Mouse (Mus musculus) midbrain, embryonic 13.5 days (tissue): ENCODE results near the gene Trim24. TPM values are rescaled to one million over a fixed set of nuclear protein-coding genes. Genes with fewer than 3 reads are reported as not detected.
"Not testable (repeated sequence)": the region's sequence is repeated elsewhere in the genome, so short reads cannot be mapped to it uniquely, and the experiment has no call there.

Source experiments
- ATAC-seq: fragments of 200-750 bp; cut with Nextera tagmentation; 2 replicates; pipeline ENCODE4 v1.8.0; 2017; ENCODE audit warnings: mild to moderate bottlenecking, moderate TSS enrichment, moderate library complexity
- H3K27ac ChIP-seq: fragments of 300-500 bp; sonication (generic); 2 replicates; pipeline ENCODE4 v1.5.1; 2015; ENCODE audit warnings: inconsistent platforms, mild to moderate bottlenecking, moderate library complexity
- H3K27me3 ChIP-seq: fragments of 300-500 bp; sonication (generic); 2 replicates; pipeline ENCODE4 v1.6.1; 2015; ENCODE audit warnings: mild to moderate bottlenecking, inconsistent platforms
- H3K36me3 ChIP-seq: fragments of 300-500 bp; sonication (generic); 2 replicates; pipeline ENCODE4 v1.6.1; 2015; ENCODE audit warnings: mild to moderate bottlenecking, inconsistent platforms
- H3K4me1 ChIP-seq: fragments of 300-500 bp; sonication (generic); replicated peaks from 2 replicates; pipeline ENCODE4 v1.6.1; 2015; ENCODE audit warnings: inconsistent platforms
- H3K4me2 ChIP-seq: fragments of 300-500 bp; sonication (generic); replicated peaks from 2 replicates; pipeline ENCODE4 v1.6.1; 2015; ENCODE audit warnings: moderate library complexity, mild to moderate bottlenecking, inconsistent platforms
- H3K4me3 ChIP-seq: fragments of 300-500 bp; sonication (generic); replicated peaks from 2 replicates; pipeline ENCODE4 v1.5.1; 2015; ENCODE audit warnings: mild to moderate bottlenecking, inconsistent platforms
- H3K9ac ChIP-seq: fragments of 300-500 bp; sonication (generic); replicated peaks from 2 replicates; pipeline ENCODE4 v1.6.1; 2015; ENCODE audit warnings: mild to moderate bottlenecking, inconsistent platforms
- H3K9me3 ChIP-seq: fragments of 300-500 bp; sonication (generic); 2 replicates; pipeline ENCODE4 v1.6.1; 2016; ENCODE audit warnings: mild to moderate bottlenecking, inconsistent platforms
- WGBS: fragments of 180-500 bp; shearing (Covaris S2); methylation state at CpG from one replicate; pipeline ENCODE4 v1.1.7; 2015; 5-methylcytosine and 5-hydroxymethylcytosine counted together
- polyA plus RNA-seq: library from polyadenylated mRNA; unstranded; fragments of >200 nt; fragmentation: Nextera tagmentation; extraction: Ambion mirVana; gene quantifications from 2 replicates; pipeline ENCODE4 v1.2.1, GENCODE M21; 2015

Gene Trim24
- polyA plus RNA-seq: 28.5 and 30.8 TPM in 2 replicates

DNA sequence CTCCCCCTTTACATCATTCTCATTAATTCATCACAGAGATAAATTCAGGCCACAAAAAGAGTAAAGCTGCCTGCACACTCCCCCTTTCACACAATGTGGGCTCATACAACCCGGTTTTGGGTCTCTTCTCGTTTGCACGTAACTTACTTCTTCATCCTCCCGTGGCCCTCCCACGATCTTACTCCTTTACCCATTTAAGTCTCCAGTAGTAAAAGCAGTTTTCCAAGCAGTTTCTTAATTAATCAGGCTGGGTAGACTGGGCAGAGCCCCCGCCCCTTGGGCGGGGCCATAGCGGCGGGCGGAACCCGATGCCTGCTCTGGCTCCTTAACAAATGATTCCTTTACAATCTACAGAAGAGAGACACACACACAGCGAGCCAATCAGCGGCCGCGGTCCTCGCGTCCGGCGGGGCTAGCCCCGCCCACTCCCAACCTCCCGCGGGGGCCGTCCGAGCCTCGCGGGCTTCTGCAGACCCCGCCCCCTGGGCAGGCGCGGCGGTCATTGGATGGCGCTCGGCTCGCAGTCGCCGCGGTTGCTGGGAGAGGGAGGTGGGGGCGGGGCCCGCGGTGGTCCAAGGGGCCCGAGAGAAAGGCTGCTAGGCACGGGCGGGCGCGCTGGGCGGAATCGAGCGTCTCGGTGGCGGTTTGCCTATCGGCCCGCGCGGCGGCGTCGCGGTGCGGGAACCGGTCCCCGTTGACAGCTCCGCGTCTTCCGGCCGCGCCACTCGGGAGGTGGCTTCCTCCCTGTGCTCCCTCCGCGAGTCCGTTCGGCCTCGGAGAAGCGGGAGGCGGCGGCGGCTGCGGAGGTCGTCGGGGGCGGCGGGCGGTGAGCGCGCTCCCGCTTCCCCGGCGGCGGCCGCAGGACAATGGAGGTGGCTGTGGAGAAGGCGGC lies at the start of gene Trim24:
Gene Trim24 (plus strand): TSS at position 567 of the 892 bp plus-strand sequence.
- ATAC-seq: peak; percentile 98
- Histone ChIP-seq H3K9me3 (peaks cover 33% of the 10 kb centered on the region), H3K27me3 (no peaks in the 10 kb centered on the region)

DNA sequence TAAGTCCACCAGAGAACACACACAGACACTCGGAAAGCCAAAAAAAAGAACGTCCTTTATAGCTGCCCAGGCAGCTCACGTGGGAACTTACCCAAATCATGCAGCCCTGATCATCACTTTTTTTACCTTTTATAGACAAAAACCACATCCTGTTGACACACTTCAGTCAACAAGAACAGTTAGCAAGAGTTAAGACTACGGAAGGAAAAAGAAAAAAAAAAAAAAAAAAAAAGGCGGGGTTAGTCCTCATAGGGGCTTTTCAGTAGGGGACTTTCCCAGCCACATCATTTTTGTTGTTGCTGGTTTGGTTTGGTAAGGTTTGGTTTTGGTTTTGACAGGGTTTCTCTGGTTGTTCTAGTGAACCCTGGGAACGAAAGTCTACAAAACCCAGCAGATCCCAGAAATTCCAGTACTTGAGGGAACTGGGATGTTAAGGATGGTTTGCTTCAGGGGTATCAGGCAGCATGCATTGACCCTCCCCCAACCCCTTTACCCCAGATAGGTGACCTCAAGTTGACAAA lies 49.0 kb upstream of the Trim24 start:
- no peaks in the 10 kb centered on the region for H3K27me3 ChIP-seq
- H3K4me1 ChIP-seq: no peaks in the 10 kb centered on the region
- no peak overlapping the region for H3K4me3 ChIP-seq
- ATAC-seq: no peak
- H3K27ac ChIP-seq: no peak overlapping the region
- H3K36me3 ChIP-seq: no peaks in the 10 kb centered on the region
- no peak overlapping the region for H3K4me2 ChIP-seq
- no peaks in the 10 kb centered on the region for H3K9me3 ChIP-seq
- WGBS: 91% methylated on average over 6 of the region's 6 CpGs
- no peak overlapping the region for H3K9ac ChIP-seq

More for the DNA sequence above, at the start of gene Trim24:
- Histone ChIP-seq H3K4me2 (peak within 1 kb of the TSS; percentile 48), H3K9ac (peak within 1 kb of the TSS; percentile 96), H3K4me1 (no peaks in the 10 kb centered on the region), H3K27ac (peak within 1 kb of the TSS; percentile 100), H3K4me3 (peak within 1 kb of the TSS; percentile 86), H3K36me3 (peaks cover 28% of the 10 kb centered on the region)
- WGBS: under 1% methylated on average over 49 of the region's 89 CpGs

DNA sequence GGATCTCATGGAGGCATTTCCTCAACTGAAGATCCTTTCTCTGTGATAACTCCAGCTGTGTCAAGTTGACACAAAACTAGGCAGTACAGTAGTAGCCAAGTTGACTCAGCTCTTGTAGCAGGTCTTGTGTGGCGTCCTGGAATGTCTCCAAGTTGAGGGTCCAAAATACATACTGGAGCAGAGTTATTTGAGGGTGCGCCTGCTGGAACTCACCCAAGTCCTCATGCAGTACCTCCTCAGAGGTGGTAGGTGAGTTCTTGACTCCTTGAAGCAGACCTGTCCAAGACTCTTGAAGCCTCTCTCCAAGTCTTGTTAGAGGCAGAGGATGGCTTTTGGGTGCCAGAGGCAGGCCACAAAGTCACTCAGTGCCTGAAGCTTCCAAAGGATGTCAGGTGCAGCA lies 48.2 kb upstream of the Trim24 start:
- no peaks in the 10 kb centered on the region for H3K36me3 ChIP-seq
- H3K4me3 ChIP-seq: no peak overlapping the region
- H3K27ac ChIP-seq: no peak overlapping the region
- no peaks in the 10 kb centered on the region for H3K9me3 ChIP-seq
- no peak for ATAC-seq
- no peaks in the 10 kb centered on the region for H3K4me1 ChIP-seq
- H3K4me2 ChIP-seq: no peak overlapping the region
- H3K9ac ChIP-seq: no peak overlapping the region
- no peaks in the 10 kb centered on the region for H3K27me3 ChIP-seq
- 94% methylated on average over 2 of the region's 2 CpGs for WGBS

DNA sequence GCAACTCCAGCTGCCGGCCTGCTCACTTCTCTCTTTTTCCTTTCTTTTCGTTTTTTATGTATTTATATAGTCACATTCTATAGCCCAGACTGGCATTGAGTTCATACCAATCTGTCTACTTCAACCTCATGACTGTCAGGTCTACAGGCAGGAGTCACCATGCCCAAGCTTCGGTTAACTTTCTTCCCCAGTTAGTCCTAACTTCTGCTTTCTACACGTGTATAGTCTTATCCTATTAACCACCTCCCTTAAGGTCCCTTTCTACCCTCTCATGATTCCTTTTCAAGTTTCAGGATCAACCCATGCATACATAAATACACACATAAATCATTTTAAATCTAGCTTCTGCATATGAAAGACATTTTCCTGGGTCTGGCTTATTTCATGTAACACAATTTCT lies 46.9 kb upstream of the Trim24 start:
- no peak overlapping the region for H3K4me2 ChIP-seq
- no peak overlapping the region for H3K27ac ChIP-seq
- H3K27me3 ChIP-seq: no peaks in the 10 kb centered on the region
- H3K4me3 ChIP-seq: no peak overlapping the region
- 84% methylated on average over 4 of the region's 4 CpGs for WGBS
- no peak overlapping the region for H3K9ac ChIP-seq
- no peak for ATAC-seq
- H3K9me3 ChIP-seq: no peaks in the 10 kb centered on the region
- H3K36me3 ChIP-seq: no peaks in the 10 kb centered on the region
- no peaks in the 10 kb centered on the region for H3K4me1 ChIP-seq

DNA sequence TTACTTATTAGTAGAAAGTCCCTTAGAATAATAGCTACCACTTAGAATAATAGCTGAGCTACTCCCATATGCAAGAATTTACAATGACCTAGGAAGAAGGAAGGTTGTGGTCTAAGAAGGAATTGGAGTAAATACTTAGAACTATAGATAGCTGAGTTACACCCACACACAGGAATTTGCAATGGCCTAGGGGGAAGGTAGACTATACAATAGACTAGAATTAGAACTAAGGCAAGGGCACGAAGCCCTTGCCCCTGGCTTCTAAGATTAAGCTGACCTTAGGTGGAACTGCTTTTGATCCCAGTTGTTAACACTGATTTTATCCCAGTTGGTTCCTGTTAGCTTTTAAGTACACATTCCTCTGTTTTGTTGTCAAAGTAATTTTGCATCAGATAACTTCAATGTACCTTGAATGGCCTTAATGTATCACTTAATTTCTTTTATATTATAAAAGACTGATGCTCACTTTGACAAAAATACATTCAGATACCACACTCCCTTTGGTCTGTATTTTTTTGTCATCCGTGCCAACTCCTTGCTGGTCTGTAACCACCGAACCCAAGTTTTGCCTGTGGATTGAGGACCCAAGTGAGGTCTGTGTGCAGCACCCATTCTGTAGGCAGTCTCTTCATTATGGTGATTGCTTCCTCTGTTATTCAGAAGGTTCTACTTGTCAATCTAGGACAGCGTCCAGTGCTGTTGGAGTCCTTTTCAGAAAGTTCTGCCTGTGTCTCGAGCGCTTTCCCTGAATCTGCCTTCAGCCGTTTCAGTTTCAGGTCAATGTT lies 45.1 kb upstream of the Trim24 start:
- WGBS: 89% methylated on average over 7 of the region's 7 CpGs
- H3K4me1 ChIP-seq, H3K9ac ChIP-seq, H3K27me3 ChIP-seq, ATAC-seq, H3K4me3 ChIP-seq, H3K27ac ChIP-seq, H3K36me3 ChIP-seq, H3K9me3 ChIP-seq, H3K4me2 ChIP-seq: not testable (repeated sequence)

DNA sequence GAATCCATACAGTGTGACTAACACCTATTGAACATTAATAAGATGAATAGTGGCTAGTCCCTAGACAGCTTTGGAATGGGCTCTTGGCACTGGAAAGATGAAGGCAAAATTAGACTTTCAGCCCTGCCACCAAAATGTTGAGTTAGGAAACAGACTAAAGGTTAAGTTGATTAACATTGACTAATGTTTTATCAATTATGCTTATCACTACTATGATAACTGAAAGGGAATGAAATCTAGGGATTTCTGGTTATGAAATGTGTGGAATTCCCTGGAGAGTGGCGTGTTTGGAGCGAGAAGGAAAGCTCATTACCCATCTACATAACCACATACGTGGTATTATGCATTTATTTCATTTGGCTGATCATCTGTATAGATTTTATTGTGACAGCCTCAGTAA lies 41.7 kb upstream of the Trim24 start:
- peaks cover 13% of the 10 kb centered on the region for H3K9me3 ChIP-seq
- H3K4me3 ChIP-seq: no peak overlapping the region
- ATAC-seq: no peak
- H3K36me3 ChIP-seq: no peaks in the 10 kb centered on the region
- H3K9ac ChIP-seq: no peak overlapping the region
- no peak overlapping the region for H3K27ac ChIP-seq
- 85% methylated on average over 3 of the region's 3 CpGs for WGBS
- H3K27me3 ChIP-seq: no peaks in the 10 kb centered on the region
- H3K4me1 ChIP-seq: no peaks in the 10 kb centered on the region
- H3K4me2 ChIP-seq: no peak overlapping the region

DNA sequence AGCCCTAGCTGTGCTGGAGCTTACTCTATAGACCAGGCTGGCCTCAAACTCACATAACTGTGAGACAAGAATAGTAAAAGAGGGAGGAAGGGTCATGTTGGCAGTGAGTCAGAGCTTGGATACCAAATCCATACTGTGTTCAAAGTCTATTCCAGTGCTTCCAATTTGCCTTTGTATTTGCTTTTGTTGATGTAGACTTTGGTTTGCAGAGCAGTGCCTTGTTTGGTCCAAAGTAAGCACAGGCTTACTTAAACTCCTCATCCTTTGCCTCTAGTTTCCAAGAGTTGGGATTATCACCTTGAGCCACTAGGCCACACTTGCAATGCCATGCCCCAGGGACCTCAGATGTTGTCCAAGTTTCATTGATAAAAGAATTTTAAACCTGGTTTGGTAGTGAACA lies 41.0 kb upstream of the Trim24 start:
- Histone ChIP-seq H3K9ac (no peak overlapping the region), H3K4me1 (no peaks in the 10 kb centered on the region), H3K4me2 (no peak overlapping the region), H3K36me3 (no peaks in the 10 kb centered on the region), H3K27me3 (no peaks in the 10 kb centered on the region), H3K9me3 (peaks cover 13% of the 10 kb centered on the region), H3K4me3 (no peak overlapping the region), H3K27ac (no peak overlapping the region)
- no peak for ATAC-seq

DNA sequence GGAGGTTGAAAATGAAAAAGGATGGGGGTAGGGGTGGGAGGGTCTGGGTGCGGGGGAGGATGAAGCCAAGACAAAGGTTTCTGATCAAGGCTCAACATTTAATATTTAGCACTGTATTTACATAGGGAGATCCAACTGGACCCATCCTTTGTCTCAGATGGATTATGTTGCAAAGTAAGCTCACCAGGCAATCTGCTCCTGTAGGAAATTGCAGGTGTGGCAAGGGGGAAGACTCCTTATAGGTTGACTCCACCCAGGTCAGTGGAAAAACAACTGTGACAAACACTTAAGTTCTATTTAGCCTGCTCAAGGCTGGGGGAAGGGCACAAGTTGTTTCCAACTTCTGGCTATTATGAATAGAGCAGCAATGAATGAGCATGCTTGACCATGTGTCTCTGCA lies 36.9 kb upstream of the Trim24 start:
- Histone ChIP-seq H3K27ac (no peak overlapping the region), H3K4me3 (no peak overlapping the region), H3K9me3 (peaks cover 13% of the 10 kb centered on the region), H3K4me2 (no peak overlapping the region), H3K36me3 (no peaks in the 10 kb centered on the region), H3K9ac (no peak overlapping the region), H3K4me1 (no peaks in the 10 kb centered on the region), H3K27me3 (no peaks in the 10 kb centered on the region)
- no peak for ATAC-seq
- WGBS: 94% methylated on average over 1 of the region's 1 CpGs

DNA sequence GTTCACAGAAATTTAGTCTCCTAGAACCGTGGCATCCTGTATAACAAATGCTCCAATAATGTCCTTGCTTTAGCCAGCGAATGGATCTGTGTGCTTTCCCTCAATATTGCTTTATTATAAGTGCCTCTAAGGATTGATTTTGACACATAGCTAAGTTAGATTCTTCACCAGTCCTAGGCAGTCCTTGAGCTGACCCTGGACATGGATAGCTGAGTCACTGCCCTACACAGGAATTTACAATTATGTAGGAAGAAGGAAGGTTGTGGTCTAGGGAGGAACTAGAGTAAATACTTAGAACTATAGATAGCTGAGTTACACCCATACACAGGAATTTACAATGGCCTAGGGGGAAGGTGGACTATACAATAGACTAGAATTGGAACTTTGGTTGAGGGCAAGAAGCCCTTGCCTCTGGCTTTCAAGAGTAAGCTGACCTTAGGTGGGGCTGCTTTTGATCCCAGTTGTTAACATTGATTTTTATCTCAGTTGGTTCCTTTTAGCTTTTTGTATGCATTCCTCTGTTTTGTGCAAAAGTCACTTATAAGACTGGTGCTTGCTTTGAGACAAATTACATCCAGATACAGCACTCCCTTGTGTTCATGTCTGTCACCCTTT lies 33.6 kb upstream of the Trim24 start:
- WGBS: 80% methylated on average over 2 of the region's 2 CpGs
- not testable (repeated sequence) for ATAC-seq, H3K9ac ChIP-seq

DNA sequence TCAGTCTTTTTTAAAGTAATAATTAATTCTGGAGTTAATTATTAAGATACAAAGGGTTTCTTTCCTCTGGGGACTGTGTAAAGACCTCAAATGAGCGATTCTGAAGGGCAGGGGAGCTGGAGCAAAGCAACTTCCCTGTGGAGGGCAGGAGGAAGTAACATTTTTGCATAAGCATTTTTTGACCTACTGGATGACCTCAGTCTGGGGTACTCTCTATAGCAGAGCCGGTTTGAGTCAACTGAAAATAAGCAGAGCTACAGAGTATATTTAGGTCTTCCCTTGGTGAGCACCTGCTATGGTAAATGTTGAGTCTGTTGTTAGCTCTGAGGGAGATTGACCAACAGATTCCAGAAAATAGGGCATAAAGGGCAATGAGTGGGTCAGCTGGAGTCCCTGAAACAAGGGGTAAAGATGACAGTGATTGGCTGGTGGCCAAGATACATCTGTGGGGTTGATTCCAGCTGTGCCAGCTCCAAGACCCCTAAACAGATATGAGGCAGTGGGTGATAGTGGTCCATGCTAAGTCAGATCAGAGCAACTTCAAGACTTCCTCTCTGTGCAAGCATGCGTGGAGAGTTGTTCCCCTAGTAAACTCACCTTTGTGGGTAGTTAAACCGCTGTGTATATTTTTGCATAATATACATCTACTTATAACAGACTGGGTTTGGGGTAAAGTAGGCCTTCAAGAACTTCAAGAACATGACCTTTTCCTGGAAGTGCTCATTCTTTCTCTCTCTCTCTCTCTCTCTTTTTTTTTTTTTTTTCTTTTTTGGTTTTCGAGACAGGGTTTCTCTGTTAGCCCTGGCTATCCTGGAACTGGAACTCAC lies 27.6 kb upstream of the Trim24 start:
- Histone ChIP-seq H3K27ac (no peak overlapping the region), H3K4me1 (no peaks in the 10 kb centered on the region), H3K4me2 (no peak overlapping the region), H3K9me3 (no peaks in the 10 kb centered on the region), H3K36me3 (no peaks in the 10 kb centered on the region), H3K4me3 (no peak overlapping the region), H3K27me3 (no peaks in the 10 kb centered on the region), H3K9ac (no peak overlapping the region)
- WGBS: 88% methylated on average over 5 of the region's 5 CpGs
- no peak for ATAC-seq

More for the DNA sequence above, 33.6 kb upstream of the Trim24 start:
- not testable (repeated sequence) for H3K9me3 ChIP-seq, H3K4me2 ChIP-seq, H3K27ac ChIP-seq, H3K27me3 ChIP-seq, H3K4me3 ChIP-seq, H3K4me1 ChIP-seq, H3K36me3 ChIP-seq

DNA sequence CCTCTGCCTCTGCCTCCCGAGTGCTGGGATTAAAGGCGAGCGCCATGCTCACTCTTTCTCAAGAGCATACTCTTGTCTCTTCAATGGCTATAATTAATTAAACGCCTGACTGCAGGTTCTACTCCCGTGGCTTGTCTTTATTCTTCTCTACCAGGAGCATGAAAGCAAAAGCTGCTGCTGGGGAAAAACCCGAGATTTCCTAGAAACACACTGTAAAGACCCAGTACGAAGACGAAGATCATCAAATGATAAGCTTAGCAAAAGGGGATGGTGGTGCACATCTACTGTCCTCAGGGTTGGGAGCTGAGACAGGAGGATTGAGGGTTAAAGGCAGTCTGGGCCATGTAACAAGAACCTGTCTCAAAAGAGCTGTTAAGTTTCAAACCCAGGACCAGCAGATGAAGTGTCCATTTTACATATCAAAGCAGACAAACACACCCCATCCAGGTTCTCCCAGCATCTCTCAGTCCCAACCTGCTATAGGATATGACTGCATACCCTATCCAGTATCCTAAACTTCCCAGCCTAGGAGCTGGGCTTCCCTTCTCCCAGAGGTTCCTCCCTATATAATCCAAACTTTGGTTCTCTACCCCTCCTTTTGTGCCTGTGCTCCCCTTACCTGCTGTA lies 26.9 kb upstream of the Trim24 start:
- no peak overlapping the region for H3K9ac ChIP-seq
- no peak overlapping the region for H3K4me3 ChIP-seq
- no peak overlapping the region for H3K4me2 ChIP-seq
- H3K27ac ChIP-seq: no peak overlapping the region
- no peaks in the 10 kb centered on the region for H3K4me1 ChIP-seq
- no peak for ATAC-seq
- WGBS: 91% methylated on average over 8 of the region's 8 CpGs
- no peaks in the 10 kb centered on the region for H3K36me3 ChIP-seq
- H3K27me3 ChIP-seq: no peaks in the 10 kb centered on the region
- H3K9me3 ChIP-seq: peaks cover 6% of the 10 kb centered on the region
